Mouse (Mus musculus) urinary bladder, postnatal 14 days (tissue): ENCODE data around the gene Clstn2.

Source experiments
- DNase-seq: peaks from one replicate; pipeline ENCODE4 v3.0.0; 2021; ENCODE audit warnings: low spot score

The Clstn2 gene

DNA sequence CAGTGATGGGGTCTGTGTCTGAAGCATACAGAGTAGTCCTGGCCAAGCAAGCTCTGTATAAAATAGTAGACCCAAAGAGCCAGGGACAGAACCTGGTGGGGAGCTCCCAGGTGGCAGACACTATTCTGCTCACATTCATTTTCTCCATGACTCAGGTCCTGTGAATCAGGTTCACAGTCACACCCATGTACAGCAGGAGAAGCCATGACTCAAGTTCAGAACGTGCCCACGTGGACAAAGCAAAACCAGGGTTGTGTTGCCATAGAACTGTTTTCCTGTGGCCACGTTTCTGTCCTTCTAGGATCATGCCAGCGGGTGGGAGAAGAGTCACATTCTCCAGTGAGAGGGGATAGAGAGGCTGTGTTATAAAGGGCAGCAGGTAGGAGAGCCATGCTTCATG, 353.9 kb downstream of the Clstn2 start:
- no peak for DNase-seq

DNA sequence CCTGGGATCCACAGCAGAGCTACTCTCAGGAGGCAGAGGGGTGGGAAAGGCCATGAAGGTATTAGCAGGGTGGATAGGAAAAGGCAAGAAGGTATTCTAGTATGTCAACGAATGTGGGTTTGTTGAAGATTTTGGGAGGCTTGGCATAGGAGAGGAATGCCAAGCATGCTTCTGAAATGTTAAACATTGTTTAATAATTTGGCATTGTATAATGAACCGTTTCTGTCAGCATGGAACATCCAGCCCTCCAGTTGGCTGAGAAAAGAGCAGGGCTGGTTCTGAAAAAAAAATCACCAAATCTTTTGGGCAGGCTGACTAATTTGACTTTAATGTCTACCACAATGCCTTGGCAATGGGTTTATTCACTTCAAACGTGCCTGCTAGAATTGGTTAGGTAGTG, 355.9 kb downstream of the Clstn2 start:
- no peak for DNase-seq

GRCm38 (mm10) chr9:97672681-97673080, 360.3 kb downstream of the Clstn2 start:
- no peak for DNase-seq

DNA sequence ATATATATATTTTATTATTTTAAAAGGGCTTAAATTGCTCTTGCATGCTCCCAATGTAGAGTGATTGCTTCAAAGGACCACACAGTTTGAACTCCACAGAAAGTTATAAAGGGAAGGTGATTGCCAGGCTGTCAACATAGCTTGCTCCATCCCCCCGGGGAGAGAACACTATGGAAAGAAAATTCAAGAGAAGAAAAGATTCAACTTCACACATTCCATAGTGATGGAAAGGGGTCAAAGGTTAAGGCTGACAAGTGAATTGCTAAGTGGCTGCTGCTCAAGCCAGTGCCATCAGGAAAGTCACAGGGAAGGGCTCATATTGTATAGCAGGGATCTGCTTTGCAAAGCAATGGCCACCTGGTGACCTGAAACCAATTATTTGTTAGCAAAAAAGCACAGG, 360.8 kb downstream of the Clstn2 start:
- no peak for DNase-seq

- DNase-seq = no peak
Observed at GRCm38 (mm10) chr9:97670666-97671065, 362.3 kb downstream of the Clstn2 start.

- no peak for DNase-seq
Observed at GRCm38 (mm10) chr9:97660989-97661388, 372.0 kb downstream of the Clstn2 start.

GRCm38 (mm10) chr9:97658736-97659135, 374.2 kb downstream of the Clstn2 start:
- no peak for DNase-seq

- DNase-seq = no peak
Observed at GRCm38 (mm10) chr9:97648409-97648808, 384.6 kb downstream of the Clstn2 start.

DNA sequence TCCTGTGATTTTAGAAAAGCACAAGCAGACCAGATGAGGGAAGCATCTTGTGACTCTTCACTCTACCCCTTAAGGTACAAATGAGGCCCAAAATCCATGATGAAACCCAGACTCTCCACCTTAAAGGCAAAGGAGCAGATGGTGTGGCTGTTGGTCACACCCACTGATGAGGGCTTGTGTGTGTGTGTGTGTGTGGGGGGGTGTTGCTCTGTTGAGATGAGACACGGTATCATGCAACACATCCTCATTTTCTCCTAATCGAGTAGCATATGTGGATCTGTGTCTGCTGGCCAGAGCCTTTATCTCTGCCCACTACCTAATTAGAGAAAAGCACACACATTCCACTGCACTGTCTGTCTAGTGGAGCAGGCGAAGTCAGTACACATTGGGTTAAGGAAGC, 387.2 kb downstream of the Clstn2 start:
- DNase-seq = no peak

GRCm38 (mm10) chr9:97642396-97642795, 390.6 kb downstream of the Clstn2 start:
- DNase-seq = no peak

DNA sequence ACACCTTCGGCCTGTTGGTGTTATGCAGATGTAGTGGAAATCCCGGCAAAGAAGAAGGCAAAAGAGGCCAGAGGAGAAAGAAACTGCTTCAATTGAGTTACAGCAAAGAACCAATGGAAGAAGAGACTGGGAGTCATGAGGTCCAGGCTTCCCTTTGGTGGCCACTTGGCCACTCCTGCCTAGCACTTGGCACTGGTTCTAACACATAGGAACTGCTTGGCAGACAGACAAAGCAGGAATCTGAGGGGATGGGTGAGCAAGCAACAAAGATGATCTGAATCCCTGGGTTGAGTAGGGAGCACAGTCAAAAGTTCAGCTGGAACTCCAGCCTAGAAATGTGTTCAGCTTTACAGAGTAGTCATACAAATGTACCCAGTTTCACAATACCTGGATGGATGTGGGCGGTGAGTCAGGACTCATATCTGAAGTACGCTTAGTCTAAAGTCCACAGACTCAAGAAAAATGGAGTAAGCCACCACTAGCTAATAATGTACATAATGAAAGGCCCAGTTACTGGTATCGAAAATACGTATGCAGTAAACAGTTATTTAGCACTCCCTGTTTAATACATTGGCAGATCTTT, 392.9 kb downstream of the Clstn2 start:
- DNase-seq = no peak

DNA sequence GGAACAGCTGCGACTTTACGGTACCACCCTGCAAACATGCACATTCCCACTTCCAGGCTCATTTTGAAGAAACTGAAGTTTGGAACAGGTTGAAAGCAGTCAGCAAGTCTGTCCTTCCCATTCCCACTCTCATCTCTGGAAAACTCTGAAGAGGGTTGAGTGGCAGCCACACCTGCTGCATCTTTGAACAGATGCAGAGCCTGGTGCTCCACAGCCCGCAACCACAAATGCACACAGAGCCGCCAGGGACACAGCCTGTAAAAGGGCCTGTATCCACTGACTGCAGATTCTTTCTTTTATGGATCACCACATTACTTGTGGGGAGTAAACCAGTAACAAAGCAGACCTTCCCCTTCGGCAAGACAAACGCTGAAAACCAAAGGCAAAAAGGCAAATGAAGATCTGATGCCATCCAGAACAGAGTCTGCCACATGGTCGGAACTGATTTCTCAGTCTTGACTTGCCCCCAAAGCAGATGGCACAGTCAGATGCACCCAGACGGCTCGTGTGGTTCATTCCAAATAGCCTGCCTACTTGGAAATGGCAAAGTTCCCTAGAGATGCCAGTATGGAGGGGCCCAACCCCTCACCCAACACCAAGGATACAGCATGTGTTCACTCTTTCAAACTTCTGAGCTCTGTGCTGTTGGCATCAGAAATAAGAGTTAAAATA, 394.2 kb downstream of the Clstn2 start:
- no peak for DNase-seq

DNA sequence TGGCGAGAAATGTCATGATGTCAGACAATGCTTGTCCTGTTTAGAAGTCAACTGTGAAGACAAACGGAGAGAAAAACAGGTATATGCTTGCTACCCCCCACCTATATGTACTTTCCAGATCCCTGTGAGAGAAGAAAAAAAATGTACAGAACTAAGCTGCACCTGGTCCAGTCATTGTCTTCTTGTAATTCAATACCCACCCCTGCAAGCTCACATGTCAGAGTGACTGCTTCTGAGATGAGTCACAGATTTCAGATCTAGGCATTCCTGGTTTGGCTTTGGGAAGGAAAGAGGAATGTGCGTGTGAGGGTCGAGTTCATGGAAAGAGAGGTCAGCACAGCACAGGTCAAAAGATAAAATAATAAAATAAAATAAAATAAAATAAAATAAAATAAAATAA, 397.6 kb downstream of the Clstn2 start:
- DNase-seq = no peak

DNA sequence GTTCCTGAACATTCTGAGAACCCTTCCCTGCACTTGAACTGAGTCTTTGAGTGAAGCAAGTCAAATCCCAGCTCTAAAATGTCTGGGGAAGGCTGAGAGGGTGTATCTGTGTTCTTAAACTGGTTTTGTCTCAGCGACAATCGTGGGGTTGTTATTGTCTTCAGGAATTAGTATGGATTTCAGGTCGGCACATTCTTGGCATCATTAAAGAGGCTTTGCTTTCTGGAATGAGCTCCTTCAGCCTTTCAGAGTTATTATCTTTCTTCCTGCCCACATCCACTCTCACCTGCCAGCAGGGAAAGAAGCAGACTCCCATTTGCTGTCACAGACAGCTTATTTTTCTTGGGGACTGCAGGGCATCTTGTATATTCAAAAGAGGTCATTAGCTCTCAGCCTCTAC, 398.1 kb downstream of the Clstn2 start:
- DNase-seq = no peak

DNA sequence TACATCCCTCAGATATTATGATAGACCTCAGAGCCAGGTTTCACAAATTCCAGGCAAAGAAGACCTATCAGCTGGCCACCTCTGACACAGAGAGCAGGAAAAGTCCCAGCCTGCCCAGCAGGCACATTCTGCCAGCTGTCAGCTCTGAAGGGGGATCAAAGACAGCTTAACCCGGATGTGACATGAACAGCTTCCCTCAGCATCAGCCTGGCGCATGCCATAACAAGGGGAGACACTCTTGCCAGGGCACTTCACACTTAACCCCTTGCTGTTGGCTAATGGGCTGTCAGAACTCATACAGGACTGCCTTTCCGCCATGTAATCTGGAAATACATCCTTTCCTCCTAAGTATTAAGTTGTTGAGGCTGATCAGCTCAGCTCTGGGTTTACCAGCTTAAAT, 403.8 kb downstream of the Clstn2 start:
- DNase-seq = no peak

GRCm38 (mm10) chr9:97628361-97628908, 404.5 kb downstream of the Clstn2 start:
- DNase-seq = no peak

GRCm38 (mm10) chr9:97627916-97628315, 405.1 kb downstream of the Clstn2 start:
- no peak for DNase-seq

DNA sequence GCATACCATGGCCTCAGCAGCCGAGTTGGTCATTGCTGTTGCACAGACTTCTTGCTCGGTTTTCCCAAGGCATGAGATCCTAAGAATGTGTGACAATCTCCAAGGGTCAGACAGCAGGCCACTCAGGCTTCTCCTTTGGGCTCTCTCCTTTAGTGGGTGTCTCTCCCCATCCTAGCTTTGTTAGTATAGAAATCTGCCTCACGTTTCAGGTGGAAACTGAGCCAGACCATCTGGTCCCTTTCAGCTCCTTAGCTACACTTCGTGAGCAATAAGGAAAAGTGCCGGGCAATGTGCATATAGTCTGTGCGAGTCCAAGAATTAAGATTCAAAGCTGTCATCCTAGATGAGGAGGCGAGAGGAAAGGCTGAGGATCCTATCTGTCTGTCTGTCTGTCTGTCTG, 422.4 kb downstream of the Clstn2 start:
- no peak for DNase-seq

DNA sequence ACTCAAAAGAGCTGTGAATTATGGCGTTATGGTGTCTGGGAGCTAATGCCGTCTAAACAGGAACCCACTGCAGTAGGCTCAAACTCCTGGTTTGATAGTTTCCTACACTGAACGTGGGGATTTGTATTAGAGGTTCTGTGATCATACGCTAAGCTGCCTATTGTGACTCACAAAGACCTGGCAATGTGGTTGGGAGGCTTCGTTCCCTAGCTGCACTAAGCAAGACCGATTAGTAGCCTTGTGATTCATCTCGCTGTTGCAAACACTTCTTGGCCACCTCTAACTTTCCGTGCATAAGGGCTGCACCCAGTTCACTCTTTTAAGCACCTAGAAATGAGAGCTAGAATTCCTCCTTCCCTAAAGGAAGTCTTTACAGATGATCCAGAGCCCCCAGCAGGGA, 429.3 kb downstream of the Clstn2 start:
- no peak for DNase-seq

GRCm38 (mm10) chr9:97602476-97602875, 430.5 kb downstream of the Clstn2 start:
- DNase-seq = no peak

DNA sequence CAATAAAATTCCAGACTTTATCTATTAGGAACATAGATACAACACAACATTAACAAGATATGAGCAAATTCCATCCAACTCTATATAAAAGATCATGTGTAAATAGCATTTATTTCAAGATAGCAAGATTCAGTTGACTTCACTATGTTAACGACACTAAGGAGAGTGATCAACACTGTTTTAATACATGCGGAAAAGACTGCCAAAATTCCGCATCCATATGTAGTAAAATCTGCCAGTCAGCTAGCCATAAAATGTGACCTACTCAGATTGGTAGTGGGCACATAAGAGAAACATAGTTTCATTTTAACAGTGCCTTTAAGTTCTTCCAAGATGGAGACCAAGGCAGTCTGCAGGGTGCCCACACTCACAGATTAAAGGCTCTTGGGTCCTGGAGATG, 434.0 kb downstream of the Clstn2 start:
- DNase-seq = no peak

DNA sequence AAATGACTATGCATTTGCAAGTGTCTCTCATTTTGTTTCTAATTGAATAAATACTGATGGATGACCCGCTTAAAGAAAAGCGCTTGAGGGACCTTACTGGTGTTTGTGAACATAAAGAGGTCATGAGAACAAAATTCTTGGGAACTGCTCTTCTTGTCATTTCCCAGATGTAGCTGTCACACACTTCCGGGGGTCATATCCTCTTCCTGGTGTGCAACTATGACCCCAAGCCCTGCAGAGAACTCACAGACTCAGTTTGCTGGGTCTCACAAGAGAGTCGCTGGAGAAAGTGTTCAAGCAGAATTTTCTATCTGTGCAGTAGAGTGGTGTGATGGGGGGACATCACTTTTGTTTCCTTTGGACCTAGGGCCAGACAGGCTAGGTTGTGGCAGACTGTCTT, 442.3 kb downstream of the Clstn2 start:
- no peak for DNase-seq

DNA sequence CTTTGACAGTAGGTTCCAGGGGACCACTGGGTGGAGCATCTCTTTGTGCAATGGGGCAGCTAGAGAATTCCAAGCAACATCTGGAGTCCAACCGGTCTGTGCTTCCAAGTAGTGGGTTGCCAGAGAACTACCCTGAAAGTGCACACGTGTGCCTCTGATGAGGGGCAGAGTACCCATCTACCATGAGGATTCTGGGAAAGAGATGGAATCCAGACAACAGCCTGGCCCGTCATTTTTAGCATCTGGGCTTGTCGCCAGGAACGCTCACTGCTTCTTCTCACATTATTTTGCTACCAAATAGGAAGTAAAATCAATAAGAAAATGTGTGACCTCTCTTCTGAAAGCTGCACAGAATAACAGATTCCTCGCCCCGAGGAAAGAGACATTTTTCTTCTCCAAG, 462.1 kb downstream of the Clstn2 start:
- DNase-seq = no peak

DNA sequence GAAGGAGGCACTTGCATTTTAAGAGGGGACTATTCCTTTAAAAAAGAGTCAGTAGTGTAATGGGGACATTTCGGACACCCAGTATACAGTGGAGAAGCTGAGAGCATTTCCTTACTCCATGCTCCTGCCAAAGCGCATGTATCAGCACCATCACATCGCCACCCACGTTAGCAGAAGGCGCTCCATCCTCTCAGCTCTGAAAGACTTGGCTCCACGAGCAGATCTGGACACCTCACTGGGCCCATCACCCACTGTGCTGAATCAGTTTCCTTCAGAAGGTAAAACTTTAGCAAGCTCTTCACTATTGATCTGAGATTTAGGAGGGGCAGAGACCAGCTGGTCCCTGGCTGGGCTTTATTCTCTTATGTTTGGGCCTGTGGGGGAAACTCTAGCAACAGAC, 469.9 kb downstream of the Clstn2 start:
- DNase-seq = no peak
